Mouse (Mus musculus) C2C12 (cell line): ENCODE measurements around the gene Tenm2. TPM values are rescaled to one million over a fixed set of nuclear protein-coding genes. Genes with fewer than 3 reads are reported as not detected.

Source experiments
- H3K27me3 ChIP-seq: one replicate; pipeline ENCODE4 v1.6.1; 2011; ENCODE audit not compliant: control insufficient read depth, insufficient read depth, insufficient read length
- H3K36me3 ChIP-seq: one replicate; pipeline ENCODE4 v1.6.1; 2011; ENCODE audit not compliant: control insufficient read depth, insufficient read depth
- H3K4me3 ChIP-seq: one replicate; pipeline ENCODE4 v1.5.1; 2011; ENCODE audit warnings: mild to moderate bottlenecking, control low read depth; ENCODE audit not compliant: poor library complexity, insufficient read depth, severe bottlenecking
- H3K79me2 ChIP-seq: one replicate; pipeline ENCODE4 v1.6.1; 2011; ENCODE audit not compliant: control insufficient read depth, insufficient read depth
- H3K79me3 ChIP-seq: one replicate; pipeline ENCODE4 v1.6.1; 2011; ENCODE audit warnings: low read depth, control low read depth
- H3ac ChIP-seq: one replicate; pipeline ENCODE3; 2011; ENCODE audit warnings: low read depth; ENCODE audit not compliant: control insufficient read depth, insufficient read length
- CEBPB ChIP-seq: IDR thresholded peaks from one replicate; pipeline ENCODE4 v1.6.1; 2011; ENCODE audit warnings: low read depth, mild to moderate bottlenecking, control low read depth, moderate library complexity
- CTCF ChIP-seq: IDR thresholded peaks from one replicate; pipeline ENCODE4 v1.5.1; 2011; ENCODE audit not compliant: control insufficient read depth, insufficient read depth, insufficient read length
- FOSL1 ChIP-seq: IDR thresholded peaks from one replicate; pipeline ENCODE4 v1.8.0; 2011; ENCODE audit warnings: mild to moderate bottlenecking, low read length; ENCODE audit not compliant: poor library complexity, insufficient read depth, severe bottlenecking
- MAX ChIP-seq: IDR thresholded peaks from one replicate; pipeline ENCODE4 v1.6.1; 2011; ENCODE audit warnings: mild to moderate bottlenecking, control low read depth
- MYOD1 ChIP-seq: IDR thresholded peaks from one replicate; pipeline ENCODE4 v1.6.1; 2011; ENCODE audit warnings: low read depth; ENCODE audit not compliant: control insufficient read depth, insufficient read length
- MYOG ChIP-seq: IDR thresholded peaks from one replicate; pipeline ENCODE4 v1.6.1; 2011; ENCODE audit not compliant: control insufficient read depth, insufficient read length; ENCODE audit errors: extremely low read depth
- USF1 ChIP-seq: IDR thresholded peaks from one replicate; pipeline ENCODE4 v1.6.1; 2011; ENCODE audit warnings: low read depth, mild to moderate bottlenecking, control low read depth, moderate library complexity
- polyA plus RNA-seq: library from polyadenylated mRNA; unstranded; fragments of >200 nt; fragmentation: generic; extraction: Trizol; gene quantifications from one replicate; pipeline ENCODE4 v1.2.1, GENCODE M21; 2012; ENCODE audit warnings: missing spikeins

Gene Tenm2
- polyA plus RNA-seq, 1 experiment = not detected

GRCm38 (mm10) chr11:37186132-37186531 lies 49.6 kb downstream of the Tenm2 start:
- H3K27me3 ChIP-seq = no peaks in the 10 kb centered on the region
- H3K36me3 ChIP-seq = no peaks in the 10 kb centered on the region
- H3K79me3 ChIP-seq = no peaks in the 10 kb centered on the region
- no peak overlapping the region for H3K4me3 ChIP-seq
- TF ChIP-seq FOSL1 (no peak), CEBPB (no peak), USF1 (no peak), MYOD1 (no peak), CTCF (no peak), MYOG (no peak), MAX (no peak)
- H3ac ChIP-seq = no peak overlapping the region
- no peaks in the 10 kb centered on the region for H3K79me2 ChIP-seq

- Histone ChIP-seq H3K79me2 (no peaks in the 10 kb centered on the region), H3K79me3 (no peaks in the 10 kb centered on the region), H3K27me3 (no peaks in the 10 kb centered on the region), H3K4me3 (no peak overlapping the region), H3K36me3 (no peaks in the 10 kb centered on the region), H3ac (no peak overlapping the region)
- TF ChIP-seq USF1 = no peak
- no peak for TF ChIP-seq MYOD1
- TF ChIP-seq CEBPB = no peak
- no peak for TF ChIP-seq FOSL1
- no peak for TF ChIP-seq MYOG
- TF ChIP-seq CTCF = no peak
- no peak for TF ChIP-seq MAX
Measured at GRCm38 (mm10) chr11:37177426-37177825, 58.3 kb downstream of the Tenm2 start.

GRCm38 (mm10) chr11:37153933-37154880 lies 81.6 kb downstream of the Tenm2 start:
- Histone ChIP-seq H3K27me3 (no peaks in the 10 kb centered on the region), H3K4me3 (no peak overlapping the region), H3K36me3 (no peaks in the 10 kb centered on the region), H3K79me3 (no peaks in the 10 kb centered on the region), H3K79me2 (no peaks in the 10 kb centered on the region), H3ac (no peak overlapping the region)
- TF ChIP-seq MYOD1 (no peak), CEBPB (no peak)

GRCm38 (mm10) chr11:37153382-37153781 lies 82.4 kb downstream of the Tenm2 start:
- no peak overlapping the region for H3ac ChIP-seq

GRCm38 (mm10) chr11:37150011-37150410 lies 85.8 kb downstream of the Tenm2 start:
- Histone ChIP-seq H3ac (no peak overlapping the region), H3K27me3 (no peaks in the 10 kb centered on the region), H3K79me2 (no peaks in the 10 kb centered on the region), H3K4me3 (no peak overlapping the region), H3K36me3 (no peaks in the 10 kb centered on the region), H3K79me3 (no peaks in the 10 kb centered on the region)
- TF ChIP-seq FOSL1 (no peak), USF1 (no peak), CEBPB (no peak), MYOG (no peak), CTCF (no peak), MAX (no peak), MYOD1 (no peak)

More at GRCm38 (mm10) chr11:37153382-37153781, 82.4 kb downstream of the Tenm2 start:
- H3K36me3 ChIP-seq = no peaks in the 10 kb centered on the region
- H3K79me2 ChIP-seq = no peaks in the 10 kb centered on the region
- TF ChIP-seq MAX (no peak), CTCF (no peak), USF1 (no peak)
- H3K27me3 ChIP-seq = no peaks in the 10 kb centered on the region
- H3K4me3 ChIP-seq = no peak overlapping the region
- H3K79me3 ChIP-seq = no peaks in the 10 kb centered on the region

- no peaks in the 10 kb centered on the region for H3K79me3 ChIP-seq
- H3K79me2 ChIP-seq = no peaks in the 10 kb centered on the region
- TF ChIP-seq MYOG = no peak
- TF ChIP-seq USF1 = no peak
- no peak for TF ChIP-seq MYOD1
- TF ChIP-seq CEBPB = no peak
- TF ChIP-seq CTCF = no peak
- no peak for TF ChIP-seq MAX
- TF ChIP-seq FOSL1 = no peak
- H3K4me3 ChIP-seq = no peak overlapping the region
- H3K36me3 ChIP-seq = no peaks in the 10 kb centered on the region
- H3K27me3 ChIP-seq = no peaks in the 10 kb centered on the region
- H3ac ChIP-seq = no peak overlapping the region
Measured at GRCm38 (mm10) chr11:37143996-37144395, 91.8 kb downstream of the Tenm2 start.
